Mouse (Mus musculus) E14TG2a.4 (cell line): Measurements from ENCODE around the gene Rasgef1b.

Source experiments
- H3K27me3 ChIP-seq: 2 replicates; pipeline ENCODE4 v1.6.1; 2014; ENCODE audit warnings: low read length, control low read depth; ENCODE audit not compliant: insufficient read depth
- H3K36me3 ChIP-seq: 2 replicates; pipeline ENCODE4 v1.6.1; 2014; ENCODE audit warnings: low read length, control low read depth; ENCODE audit not compliant: insufficient read depth
- H3K4me1 ChIP-seq: replicated peaks from 2 replicates; pipeline ENCODE4 v1.6.1; 2014; ENCODE audit warnings: low read depth, low read length, control low read depth
- H3K4me3 ChIP-seq: replicated peaks from 2 replicates; pipeline ENCODE4 v1.5.1; 2014; ENCODE audit warnings: mild to moderate bottlenecking, low read length
- H3K9me3 ChIP-seq: 2 replicates; pipeline ENCODE4 v1.6.1; 2014; ENCODE audit warnings: low read length, control low read depth
- CTCF ChIP-seq: conservative IDR thresholded peaks from 2 replicates; pipeline ENCODE4 v1.5.1; 2014; ENCODE audit warnings: low read length
- NANOG ChIP-seq: IDR thresholded peaks from 2 replicates; pipeline ENCODE4 v1.6.1; 2014; ENCODE audit warnings: borderline replicate concordance, low read length, mixed read lengths
- POU5F1 ChIP-seq: IDR thresholded peaks from 2 replicates; pipeline ENCODE4 v1.6.1; 2014; ENCODE audit warnings: low read length, borderline replicate concordance

Gene Rasgef1b

GRCm38 (mm10) chr5:99522571-99523269 is 206.1 kb downstream of the Rasgef1b start:
- H3K4me3 ChIP-seq, result no peak overlapping the region
- H3K9me3 ChIP-seq, result no peaks in the 10 kb centered on the region
- no peaks in the 10 kb centered on the region for H3K36me3 ChIP-seq
- no peaks in the 10 kb centered on the region for H3K27me3 ChIP-seq
- TF ChIP-seq POU5F1 (no peak), CTCF (no peak), NANOG (no peak)
- H3K4me1 ChIP-seq, result no peaks in the 10 kb centered on the region

- TF ChIP-seq CTCF (no peak), POU5F1 (no peak), NANOG (no peak)
- no peak overlapping the region for H3K4me3 ChIP-seq
- H3K27me3 ChIP-seq, result no peaks in the 10 kb centered on the region
- no peaks in the 10 kb centered on the region for H3K9me3 ChIP-seq
- H3K36me3 ChIP-seq, result no peaks in the 10 kb centered on the region
- H3K4me1 ChIP-seq, result no peaks in the 10 kb centered on the region
Observed at GRCm38 (mm10) chr5:99521411-99521810, 207.5 kb downstream of the Rasgef1b start.

- Histone ChIP-seq H3K4me3 (no peak overlapping the region), H3K27me3 (no peaks in the 10 kb centered on the region), H3K9me3 (no peaks in the 10 kb centered on the region), H3K36me3 (no peaks in the 10 kb centered on the region), H3K4me1 (no peaks in the 10 kb centered on the region)
- TF ChIP-seq POU5F1 (no peak), NANOG (no peak), CTCF (no peak)
Observed at GRCm38 (mm10) chr5:99519556-99519955, 209.3 kb downstream of the Rasgef1b start.

- H3K4me1 ChIP-seq, result no peaks in the 10 kb centered on the region
- H3K27me3 ChIP-seq, result no peaks in the 10 kb centered on the region
- H3K4me3 ChIP-seq, result no peak overlapping the region
- no peaks in the 10 kb centered on the region for H3K36me3 ChIP-seq
- no peaks in the 10 kb centered on the region for H3K9me3 ChIP-seq
- no peak for TF ChIP-seq POU5F1
- TF ChIP-seq NANOG, result no peak
- TF ChIP-seq CTCF, result no peak
Observed at GRCm38 (mm10) chr5:99519023-99519422, 209.8 kb downstream of the Rasgef1b start.

GRCm38 (mm10) chr5:99516207-99516606 is 212.7 kb downstream of the Rasgef1b start:
- Histone ChIP-seq H3K9me3 (no peaks in the 10 kb centered on the region), H3K36me3 (no peaks in the 10 kb centered on the region)

GRCm38 (mm10) chr5:99515764-99516163 is 213.1 kb downstream of the Rasgef1b start:
- TF ChIP-seq POU5F1, result no peak
- no peak for TF ChIP-seq NANOG
- no peak for TF ChIP-seq CTCF
- H3K9me3 ChIP-seq, result no peaks in the 10 kb centered on the region
- H3K4me1 ChIP-seq, result no peaks in the 10 kb centered on the region
- H3K36me3 ChIP-seq, result no peaks in the 10 kb centered on the region
- H3K4me3 ChIP-seq, result no peak overlapping the region
- no peaks in the 10 kb centered on the region for H3K27me3 ChIP-seq

More at GRCm38 (mm10) chr5:99516207-99516606, 212.7 kb downstream of the Rasgef1b start:
- no peak for TF ChIP-seq POU5F1
- no peak for TF ChIP-seq NANOG
- TF ChIP-seq CTCF, result no peak
- Histone ChIP-seq H3K27me3 (no peaks in the 10 kb centered on the region), H3K4me3 (no peak overlapping the region), H3K4me1 (no peaks in the 10 kb centered on the region)

- TF ChIP-seq POU5F1, result no peak
- no peak for TF ChIP-seq NANOG
- no peak for TF ChIP-seq CTCF
- Histone ChIP-seq H3K9me3 (no peaks in the 10 kb centered on the region), H3K4me1 (no peaks in the 10 kb centered on the region), H3K27me3 (no peaks in the 10 kb centered on the region), H3K36me3 (no peaks in the 10 kb centered on the region), H3K4me3 (no peak overlapping the region)
Observed at GRCm38 (mm10) chr5:99513209-99513880, 215.5 kb downstream of the Rasgef1b start.

- TF ChIP-seq NANOG, result no peak
- TF ChIP-seq POU5F1, result no peak
- TF ChIP-seq CTCF, result no peak
- Histone ChIP-seq H3K27me3 (no peaks in the 10 kb centered on the region), H3K4me3 (no peak overlapping the region), H3K36me3 (no peaks in the 10 kb centered on the region), H3K9me3 (no peaks in the 10 kb centered on the region), H3K4me1 (no peaks in the 10 kb centered on the region)
Observed at GRCm38 (mm10) chr5:99511081-99511480, 217.8 kb downstream of the Rasgef1b start.

GRCm38 (mm10) chr5:99506109-99506508 is 222.8 kb downstream of the Rasgef1b start:
- no peaks in the 10 kb centered on the region for H3K36me3 ChIP-seq
- H3K4me3 ChIP-seq, result no peak overlapping the region
- no peaks in the 10 kb centered on the region for H3K9me3 ChIP-seq
- TF ChIP-seq POU5F1, result no peak
- no peak for TF ChIP-seq NANOG
- no peak for TF ChIP-seq CTCF
- H3K27me3 ChIP-seq, result no peaks in the 10 kb centered on the region
- H3K4me1 ChIP-seq, result no peaks in the 10 kb centered on the region
